Mouse (Mus musculus): ENCODE data around the gene Olfr237-ps1. TPM values are rescaled to one million over a fixed set of nuclear protein-coding genes. Genes with fewer than 3 reads are reported as not detected.

Gene Olfr237-ps1
- polyA plus RNA-seq, 1 experiment from 2014 or later, result not detected

DNA sequence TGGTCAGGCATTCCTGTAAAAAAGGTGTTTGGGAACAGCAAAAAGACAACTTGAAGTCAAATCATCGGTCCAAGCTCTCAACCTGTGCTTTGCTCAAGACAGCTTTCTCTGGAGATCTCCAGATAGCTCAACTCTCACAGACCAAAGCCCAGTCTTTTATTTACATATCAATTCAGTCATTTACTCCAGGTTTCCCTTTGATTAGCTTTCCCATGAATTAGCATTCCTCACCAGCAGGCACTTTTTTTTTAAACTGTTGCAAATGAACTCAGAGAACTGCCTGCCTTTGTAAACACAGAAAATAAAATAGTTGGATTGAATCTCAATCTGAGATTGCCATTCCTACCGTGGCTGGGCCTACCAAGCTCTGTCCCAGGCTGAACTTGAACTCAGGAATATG, 59.0 kb downstream of the Olfr237-ps1 start:
- no peak overlapping the region for H3K4me2 ChIP-seq
- no peak for ATAC-seq (ENCODE audit: low read depth)
- H3K27ac ChIP-seq (replicated peaks), result no peak overlapping the region
- no peak overlapping the region for H3K4me3 ChIP-seq
- no peak overlapping the region for H3K9ac ChIP-seq
- H3K4me1 ChIP-seq (replicated peaks), result no peaks in the 10 kb centered on the region
- 30% methylated on average over 2 of the region's 2 CpGs for WGBS
- H3K9me3 ChIP-seq, result no peaks in the 10 kb centered on the region
- no peaks in the 10 kb centered on the region for H3K27me3 ChIP-seq
- H3K36me3 ChIP-seq, result no peaks in the 10 kb centered on the region

Other genes starting within 250 kb of the Olfr237-ps1 start
- gene Olfr447, start 237.7 kb upstream of the Olfr237-ps1 start, polyA plus RNA-seq (2015; fragmentation: Nextera tagmentation; extraction: Ambion mirVana), result not detected in 2 replicates
- not detected in 2 replicates for gene Olfr446, start 225.2 kb upstream of the Olfr237-ps1 start, polyA plus RNA-seq (2015; fragmentation: Nextera tagmentation; extraction: Ambion mirVana)
- gene Olfr444, start 197.5 kb upstream of the Olfr237-ps1 start, polyA plus RNA-seq (2015; fragmentation: Nextera tagmentation; extraction: Ambion mirVana), result not detected in 2 replicates
- gene Olfr441, start 40.2 kb upstream of the Olfr237-ps1 start, polyA plus RNA-seq (2015; fragmentation: Nextera tagmentation; extraction: Ambion mirVana), result not detected in 2 replicates
- gene Olfr437, start 16.7 kb downstream of the Olfr237-ps1 start, polyA plus RNA-seq (2015; fragmentation: Nextera tagmentation; extraction: Ambion mirVana), result not detected in 2 replicates
- gene Olfr13, start 25.6 kb downstream of the Olfr237-ps1 start, polyA plus RNA-seq (2015; fragmentation: Nextera tagmentation; extraction: Ambion mirVana), result not detected in 2 replicates
- not detected in 2 replicates for gene Olfr435, start 50.6 kb downstream of the Olfr237-ps1 start, polyA plus RNA-seq (2015; fragmentation: Nextera tagmentation; extraction: Ambion mirVana)
- not detected in 2 replicates for gene Olfr434, start 66.5 kb downstream of the Olfr237-ps1 start, polyA plus RNA-seq (2015; fragmentation: Nextera tagmentation; extraction: Ambion mirVana)
- gene Olfr47, start 85.0 kb downstream of the Olfr237-ps1 start, polyA plus RNA-seq (2015; fragmentation: Nextera tagmentation; extraction: Ambion mirVana), result not detected in 2 replicates
- 2.6 and 3.3 TPM in 2 replicates for gene Arhgef5, start 119.0 kb downstream of the Olfr237-ps1 start, polyA plus RNA-seq (2015; fragmentation: Nextera tagmentation; extraction: Ambion mirVana)
- not detected in 2 replicates for gene Nobox, start 163.0 kb downstream of the Olfr237-ps1 start, polyA plus RNA-seq (2015; fragmentation: Nextera tagmentation; extraction: Ambion mirVana)

Data from neural tube, embryonic 13.5 days (tissue).